Mouse (Mus musculus) kidney, postnatal 36 days (tissue): ENCODE results near the gene Tro.

ENCODE experiments used
- DNase-seq, 2 experiments: peaks; one replicate each; pipeline ENCODE4 v3.0.0; 2021 to 2022; ENCODE audit warnings: mixed read lengths in 2 of 2

The Tro gene

GRCm38 (mm10) chrX:150656908-150657796 is at the start of gene Tro:
Tro (minus strand) TSS chrX:150657583.
- DNase-seq, result peak in 1 of 2 experiments; percentile 1

DNA sequence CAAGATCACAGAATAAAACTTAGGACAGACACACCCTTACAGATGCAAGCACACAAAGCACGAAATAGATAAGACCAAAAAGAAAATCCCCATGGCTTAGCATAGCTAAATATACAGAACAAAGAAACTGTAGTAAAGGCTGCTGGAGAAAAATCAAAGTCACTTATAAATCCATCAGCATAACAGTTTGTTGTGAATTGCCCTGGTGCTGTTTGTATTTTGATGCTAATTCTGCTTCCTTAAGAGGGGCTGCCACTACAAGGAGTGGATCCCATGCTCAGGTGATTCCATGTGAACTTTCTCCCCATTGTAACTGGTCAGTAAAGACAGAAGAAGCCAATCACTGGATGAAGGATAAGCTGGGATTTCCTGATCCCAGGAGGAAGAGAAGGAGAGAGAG is 20.1 kb upstream of the Tro start:
- no peak for DNase-seq

- peak; percentile 18 to 63 for DNase-seq
These were observed 5.4 kb upstream of the Tro start for GRCm38 (mm10) chrX:150662809-150663208.

DNA sequence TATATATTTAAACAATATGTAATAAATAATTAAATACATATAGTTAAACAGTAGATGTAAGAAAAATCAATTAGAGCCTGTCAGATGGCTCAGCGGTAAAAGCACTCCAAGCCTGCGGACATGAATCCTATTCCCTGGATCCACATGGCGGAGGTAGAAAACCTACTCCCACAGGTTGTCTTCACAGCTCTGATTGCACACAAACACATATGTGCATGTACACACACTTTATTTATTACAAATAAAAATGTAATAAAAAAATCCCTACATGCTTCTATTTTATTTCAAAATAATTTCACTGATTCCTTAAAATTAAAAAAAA is 375 bp upstream of the Tro start:
- DNase-seq, result no peak

DNA sequence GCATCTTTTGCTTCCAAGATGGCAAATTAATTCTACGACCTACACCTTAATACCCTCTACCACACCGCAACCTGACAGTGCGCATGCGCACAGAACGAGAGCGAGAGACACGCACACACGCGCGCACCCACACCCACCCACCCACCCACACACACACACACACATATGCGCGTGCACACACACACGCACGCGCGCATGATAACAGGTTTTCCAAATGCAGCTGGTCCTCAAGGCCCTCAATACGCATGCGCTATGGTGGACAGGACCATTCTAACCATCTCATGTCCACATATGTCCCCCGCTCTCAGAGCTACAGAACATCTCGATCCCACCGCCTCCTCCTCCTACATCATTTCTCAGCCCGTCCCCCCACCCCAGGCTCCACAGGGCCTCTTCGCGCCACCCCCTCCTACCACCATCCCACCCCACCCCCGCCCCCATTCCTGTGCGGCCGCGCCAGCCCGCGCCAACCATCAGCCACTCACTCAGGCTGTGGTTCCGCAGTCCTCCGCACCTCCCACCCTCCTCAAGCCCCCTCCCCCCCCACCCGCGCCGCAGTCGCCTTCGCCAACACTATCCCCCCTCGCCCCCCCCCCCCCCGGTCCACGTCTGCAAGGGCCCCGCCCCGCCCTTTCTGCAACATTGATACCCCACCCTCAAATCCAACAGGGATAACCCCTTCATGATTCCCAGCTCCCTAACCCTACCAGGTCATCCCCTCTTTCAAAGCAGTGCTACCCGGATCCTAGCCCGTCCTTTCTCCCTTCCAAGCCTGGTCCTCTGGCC is 1.1 kb downstream of the Tro start:
- DNase-seq, result no peak

- DNase-seq, result no peak
These were observed 21.0 kb downstream of the Tro start for GRCm38 (mm10) chrX:150636421-150636820.

DNA sequence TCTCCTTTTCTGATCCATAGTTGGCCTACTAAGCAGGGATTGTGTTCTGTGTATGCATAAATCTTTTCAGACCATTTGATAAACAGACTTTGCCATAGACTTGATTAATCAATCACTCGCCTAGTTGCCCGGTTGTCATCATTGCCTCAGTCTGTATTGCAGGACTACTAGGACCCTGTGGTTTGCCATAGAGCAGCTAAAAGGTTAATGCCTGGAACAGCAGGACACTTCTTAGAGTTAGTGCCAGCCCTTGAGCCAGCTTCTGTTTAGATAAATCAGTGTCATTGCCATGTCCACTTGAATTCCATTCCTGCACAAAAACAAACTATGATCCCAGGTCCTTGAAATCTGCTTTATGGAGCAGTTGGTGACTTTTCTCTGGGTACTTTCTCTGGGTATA is 58.5 kb downstream of the Tro start:
- no peak for DNase-seq
